Mouse (Mus musculus): ENCODE measurements around the gene Chst8. TPM values are rescaled to one million over a fixed set of nuclear protein-coding genes. Genes with fewer than 3 reads are reported as not detected.
A peak's percentile ranks its signal among the peaks of the same experiment; 100 is the strongest.

Gene Chst8
- polyA plus RNA-seq, 1 experiment from 2014 or later: 2.8 TPM

DNA sequence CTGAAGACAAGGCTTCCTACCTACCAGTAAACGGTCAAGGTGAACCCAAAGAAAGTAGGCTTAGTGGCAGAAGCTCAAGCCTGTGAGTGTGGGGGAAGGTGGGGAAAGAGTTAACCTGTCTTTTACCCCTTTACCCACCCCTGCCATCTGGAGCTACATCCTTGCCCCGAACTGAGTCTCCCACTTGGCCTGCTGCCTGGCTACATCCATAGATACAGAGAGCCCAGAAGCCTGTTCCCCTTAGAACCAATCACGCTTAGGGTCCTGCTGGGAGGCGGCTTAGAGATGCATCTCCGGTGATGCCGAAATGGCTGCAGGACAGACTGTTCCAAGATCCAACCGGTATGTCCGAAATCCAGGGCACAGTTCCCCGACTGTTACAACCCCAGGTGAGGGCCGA, 1.5 kb downstream of the Chst8 start:
- Histone ChIP-seq H3K9me3 (replicated peaks; ENCODE audit: control insufficient read depth, low read length) (no peaks in the 10 kb centered on the region), H3K36me3 (ENCODE audit: control insufficient read depth, insufficient read depth, low read length) (no peaks in the 10 kb centered on the region), H3K27ac (ENCODE audit: low read length) (no peak overlapping the region), H3K4me2 (ENCODE audit: low read depth, low read length) (peak overlapping the region; percentile 91; the same call in 1 of the 2 replicates), H3K9ac (ENCODE audit: low read length) (0 out of 2 replicates have a peak overlapping the region, but pooled peaks have one; percentile 60), H3K4me1 (ENCODE audit: control insufficient read depth, insufficient read depth, low read length) (0 out of 2 replicates have a peak, but pooled peaks cover 8% of the 10 kb centered on the region), H3K4me3 (replicated peaks; ENCODE audit: low read length) (peak overlapping the region; percentile 55; the same call in 1 of the 2 replicates), H3K27me3 (ENCODE audit: control insufficient read depth, insufficient read depth, low read length) (peaks cover 43% of the 10 kb centered on the region)
- WGBS: 10% methylated on average over 10 of the region's 10 CpGs
- ATAC-seq (ENCODE audit: insufficient read depth, low FRiP score): no peak

DNA sequence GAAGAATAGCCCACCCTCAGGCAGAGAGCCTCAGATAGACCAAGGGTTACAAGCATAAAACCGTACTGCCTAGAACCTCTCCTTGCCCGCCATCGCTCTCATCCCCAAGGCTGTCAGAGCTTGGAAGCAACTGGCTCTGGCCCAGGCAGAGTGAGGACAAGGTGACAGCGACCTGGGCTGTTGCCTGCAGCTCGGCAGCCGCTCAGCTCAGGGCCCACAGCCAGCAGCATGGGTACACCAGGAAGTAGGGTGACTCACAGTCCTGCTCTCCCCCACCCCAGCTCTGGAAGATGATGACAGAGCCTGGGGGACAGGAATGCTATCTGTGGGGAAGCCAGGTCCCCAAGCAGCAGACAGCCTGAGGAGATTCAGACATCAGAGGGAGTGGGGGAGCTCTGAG, 6.2 kb downstream of the Chst8 start:
- H3K4me3 ChIP-seq (replicated peaks; ENCODE audit: low read length): no peak overlapping the region
- no peak overlapping the region for H3K4me2 ChIP-seq (ENCODE audit: low read depth, low read length)
- WGBS: 67% methylated on average over 6 of the region's 6 CpGs
- no peak overlapping the region for H3K9ac ChIP-seq (ENCODE audit: low read length)
- H3K27ac ChIP-seq (ENCODE audit: low read length): no peak overlapping the region
- no peaks in the 10 kb centered on the region for H3K36me3 ChIP-seq (ENCODE audit: control insufficient read depth, insufficient read depth, low read length)
- 0 out of 2 replicates have a peak, but pooled peaks cover 2% of the 10 kb centered on the region for H3K4me1 ChIP-seq (ENCODE audit: control insufficient read depth, insufficient read depth, low read length)
- peaks cover 26% of the 10 kb centered on the region for H3K27me3 ChIP-seq (ENCODE audit: control insufficient read depth, insufficient read depth, low read length)
- ATAC-seq (ENCODE audit: insufficient read depth, low FRiP score): 0 out of 2 replicates have a peak, but pooled peaks have one; percentile 34
- no peaks in the 10 kb centered on the region for H3K9me3 ChIP-seq (replicated peaks; ENCODE audit: control insufficient read depth, low read length)

DNA sequence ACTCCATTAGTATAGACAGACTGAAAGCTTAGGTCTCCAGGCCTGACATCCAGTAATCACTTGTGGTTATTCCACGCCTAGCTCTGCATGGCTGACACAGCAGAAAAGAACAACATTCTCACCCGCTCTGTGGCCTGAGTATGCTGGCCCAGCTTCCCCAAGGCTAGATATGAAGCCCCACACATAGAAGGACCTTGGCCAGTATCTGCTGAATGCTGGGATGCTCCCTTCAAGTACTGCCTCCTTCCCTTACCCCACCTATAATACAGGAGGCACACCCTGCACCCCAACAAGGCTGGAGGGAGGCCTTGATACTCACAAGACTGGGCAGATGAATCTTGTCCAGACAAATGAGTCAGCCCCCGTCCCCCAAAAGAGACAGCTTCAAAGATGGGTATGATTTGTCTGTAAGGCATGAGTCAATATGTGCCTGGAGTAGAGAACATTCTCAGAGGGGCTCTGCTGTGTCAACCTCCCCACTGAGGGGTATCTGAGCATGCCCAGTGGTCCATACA, 6.8 kb downstream of the Chst8 start:
- Histone ChIP-seq H3K4me2 (ENCODE audit: low read depth, low read length) (no peak overlapping the region), H3K4me3 (replicated peaks; ENCODE audit: low read length) (no peak overlapping the region), H3K9me3 (replicated peaks; ENCODE audit: control insufficient read depth, low read length) (no peaks in the 10 kb centered on the region), H3K27me3 (ENCODE audit: control insufficient read depth, insufficient read depth, low read length) (peaks cover 20% of the 10 kb centered on the region), H3K27ac (ENCODE audit: low read length) (no peak overlapping the region), H3K4me1 (ENCODE audit: control insufficient read depth, insufficient read depth, low read length) (no peaks in the 10 kb centered on the region), H3K36me3 (ENCODE audit: control insufficient read depth, insufficient read depth, low read length) (no peaks in the 10 kb centered on the region), H3K9ac (ENCODE audit: low read length) (no peak overlapping the region)
- 71% methylated on average over 3 of the region's 3 CpGs for WGBS
- no peak for ATAC-seq (ENCODE audit: insufficient read depth, low FRiP score)

DNA sequence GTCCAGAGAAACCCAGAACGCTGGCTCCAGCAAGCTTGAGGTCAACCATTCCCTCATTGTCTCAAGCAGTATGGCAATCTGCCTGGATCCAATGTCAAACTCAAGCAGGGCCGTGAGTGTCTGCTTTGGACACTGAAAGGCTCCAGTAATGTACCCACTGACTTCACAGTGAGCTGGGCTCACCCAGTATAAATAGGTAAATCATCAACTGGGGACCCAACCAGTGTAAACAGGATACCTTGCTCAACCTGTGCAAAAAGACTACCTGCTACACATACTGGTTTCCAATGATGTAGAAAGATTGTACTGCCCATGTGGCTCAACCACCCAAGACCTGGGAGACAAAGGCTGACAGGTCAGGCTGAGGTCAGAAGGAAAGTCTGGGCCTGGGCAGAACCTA, 7.5 kb downstream of the Chst8 start:
- peaks cover 1% of the 10 kb centered on the region; the same call in 1 of the 2 replicates for H3K4me1 ChIP-seq (ENCODE audit: control insufficient read depth, insufficient read depth, low read length)
- H3K27ac ChIP-seq (ENCODE audit: low read length): no peak overlapping the region
- no peak overlapping the region for H3K4me3 ChIP-seq (replicated peaks; ENCODE audit: low read length)
- WGBS: 77% methylated on average over 2 of the region's 2 CpGs
- H3K36me3 ChIP-seq (ENCODE audit: control insufficient read depth, insufficient read depth, low read length): no peaks in the 10 kb centered on the region
- no peaks in the 10 kb centered on the region for H3K9me3 ChIP-seq (replicated peaks; ENCODE audit: control insufficient read depth, low read length)
- peaks cover 13% of the 10 kb centered on the region; the same call in 1 of the 2 replicates for H3K27me3 ChIP-seq (ENCODE audit: control insufficient read depth, insufficient read depth, low read length)
- H3K4me2 ChIP-seq (ENCODE audit: low read depth, low read length): no peak overlapping the region
- ATAC-seq (ENCODE audit: insufficient read depth, low FRiP score): peak; percentile 30; the same call in 1 of the 2 replicates
- H3K9ac ChIP-seq (ENCODE audit: low read length): no peak overlapping the region

DNA sequence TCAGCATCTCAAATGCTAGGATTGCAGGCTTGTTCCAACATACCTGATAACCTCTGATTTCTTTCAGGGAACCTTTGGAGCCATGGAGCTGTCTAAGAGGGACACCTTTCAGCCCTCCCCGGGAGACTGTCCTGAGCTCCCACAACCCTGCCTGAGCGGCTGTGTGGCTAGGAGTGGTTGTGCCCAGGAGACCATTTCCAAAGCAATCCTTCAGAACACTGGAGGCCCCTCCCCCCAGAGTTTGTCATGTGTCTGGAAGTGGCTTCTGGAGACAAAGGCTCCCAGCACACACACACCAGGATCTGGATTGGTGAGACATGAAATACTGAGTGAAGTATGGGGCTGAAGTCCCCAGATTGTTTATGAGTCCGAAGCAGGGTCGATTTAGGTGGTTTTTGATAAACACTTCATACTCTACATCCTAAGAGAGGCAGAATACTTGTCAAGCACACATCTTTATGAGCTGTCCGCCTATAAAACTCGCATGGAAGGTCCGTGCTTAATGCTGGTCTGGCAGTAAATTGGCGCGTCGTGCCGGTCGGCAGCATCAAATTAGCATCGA, 12.5 kb downstream of the Chst8 start:
- 58% methylated on average over 13 of the region's 13 CpGs for WGBS
- Histone ChIP-seq H3K9me3 (replicated peaks; ENCODE audit: control insufficient read depth, low read length) (no peaks in the 10 kb centered on the region), H3K4me3 (replicated peaks; ENCODE audit: low read length) (no peak overlapping the region), H3K27me3 (ENCODE audit: control insufficient read depth, insufficient read depth, low read length) (no peaks in the 10 kb centered on the region), H3K4me1 (ENCODE audit: control insufficient read depth, insufficient read depth, low read length) (peaks cover 20% of the 10 kb centered on the region), H3K27ac (ENCODE audit: low read length) (no peak overlapping the region), H3K36me3 (ENCODE audit: control insufficient read depth, insufficient read depth, low read length) (no peaks in the 10 kb centered on the region), H3K9ac (ENCODE audit: low read length) (no peak overlapping the region), H3K4me2 (ENCODE audit: low read depth, low read length) (no peak overlapping the region)
- no peak for ATAC-seq (ENCODE audit: insufficient read depth, low FRiP score)

DNA sequence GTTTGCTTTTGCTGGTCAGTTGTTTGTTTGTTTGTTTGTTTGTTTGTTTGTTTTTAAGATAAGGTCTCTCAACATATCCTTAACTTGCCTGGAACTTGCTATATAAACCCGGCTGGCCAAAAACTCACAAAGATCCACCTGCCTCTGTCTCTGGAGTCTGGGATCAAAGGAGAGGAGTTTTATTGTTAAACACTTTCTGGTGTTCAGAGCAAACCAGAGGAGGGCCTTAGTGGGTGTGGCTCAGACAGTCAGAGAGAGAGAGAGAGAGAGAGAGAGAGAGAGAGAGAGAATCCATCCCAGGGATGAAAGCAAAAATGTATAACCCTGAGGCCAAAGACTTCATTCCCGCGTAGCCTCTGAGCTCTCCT, 13.1 kb downstream of the Chst8 start:
- H3K36me3 ChIP-seq (ENCODE audit: control insufficient read depth, insufficient read depth, low read length): no peaks in the 10 kb centered on the region
- H3K4me1 ChIP-seq (ENCODE audit: control insufficient read depth, insufficient read depth, low read length): peaks cover 20% of the 10 kb centered on the region
- H3K4me3 ChIP-seq (replicated peaks; ENCODE audit: low read length): no peak overlapping the region
- H3K9ac ChIP-seq (ENCODE audit: low read length): no peak overlapping the region
- H3K27ac ChIP-seq (ENCODE audit: low read length): no peak overlapping the region
- H3K4me2 ChIP-seq (ENCODE audit: low read depth, low read length): peak overlapping the region; percentile 44; the same call in 1 of the 2 replicates
- 10% methylated on average over 3 of the region's 3 CpGs for WGBS
- ATAC-seq (ENCODE audit: insufficient read depth, low FRiP score): no peak
- H3K9me3 ChIP-seq (replicated peaks; ENCODE audit: control insufficient read depth, low read length): no peaks in the 10 kb centered on the region
- H3K27me3 ChIP-seq (ENCODE audit: control insufficient read depth, insufficient read depth, low read length): no peaks in the 10 kb centered on the region

DNA sequence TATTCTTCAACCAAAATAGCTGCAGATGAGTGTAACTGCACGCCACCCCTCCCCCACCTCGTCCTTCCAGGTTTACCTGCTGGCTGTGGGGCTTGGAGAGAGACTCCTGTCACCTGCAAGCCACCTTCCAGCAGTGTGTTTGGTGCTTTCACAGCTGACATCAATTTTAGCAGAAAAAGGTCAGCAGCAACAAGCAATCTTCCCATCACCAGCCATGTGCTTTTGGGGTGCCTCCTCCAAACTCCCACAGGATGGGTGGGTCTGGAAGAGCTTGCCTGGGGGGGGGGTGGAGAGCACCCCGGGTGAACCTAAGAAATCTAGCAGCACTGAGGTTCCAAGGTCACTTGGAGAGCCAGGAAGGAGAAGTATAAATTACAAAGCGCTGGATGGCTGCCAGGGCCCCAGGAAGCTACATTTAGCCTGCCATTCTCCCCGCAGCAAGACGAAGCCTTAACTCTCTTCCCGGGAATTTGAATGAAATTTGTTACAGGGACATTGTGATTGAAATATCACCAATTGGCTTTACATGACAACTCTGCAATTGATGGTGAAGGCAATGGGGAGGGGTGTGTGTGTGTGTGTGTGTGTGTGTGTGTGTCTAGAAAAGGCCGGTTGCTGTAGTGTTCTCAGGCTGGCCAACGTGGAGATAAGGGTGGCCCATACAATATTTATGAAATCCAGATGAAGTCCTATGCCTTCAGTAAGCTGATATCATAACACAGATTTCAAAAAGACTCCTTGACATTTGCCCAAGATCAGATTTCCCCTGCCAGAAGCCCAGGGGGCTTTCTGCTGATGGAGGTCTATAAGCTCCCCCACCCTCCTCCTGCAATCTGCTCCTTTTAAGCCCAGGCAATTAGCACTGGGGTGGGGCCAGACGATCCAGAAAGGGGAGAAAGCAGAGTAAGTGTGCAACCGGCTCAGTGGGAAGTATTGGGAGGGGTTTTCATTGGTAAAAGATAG, 13.8 kb downstream of the Chst8 start:
- Histone ChIP-seq H3K27me3 (ENCODE audit: control insufficient read depth, insufficient read depth, low read length) (no peaks in the 10 kb centered on the region), H3K4me3 (replicated peaks; ENCODE audit: low read length) (no peak overlapping the region), H3K36me3 (ENCODE audit: control insufficient read depth, insufficient read depth, low read length) (no peaks in the 10 kb centered on the region), H3K27ac (ENCODE audit: low read length) (peak overlapping the region; percentile 58), H3K4me2 (ENCODE audit: low read depth, low read length) (peak overlapping the region; percentile 44), H3K9me3 (replicated peaks; ENCODE audit: control insufficient read depth, low read length) (no peaks in the 10 kb centered on the region), H3K9ac (ENCODE audit: low read length) (no peak overlapping the region), H3K4me1 (ENCODE audit: control insufficient read depth, insufficient read depth, low read length) (peaks cover 20% of the 10 kb centered on the region)
- 4% methylated on average over 11 of the region's 11 CpGs for WGBS
- peak; percentile 31; the same call in 1 of the 2 replicates for ATAC-seq (ENCODE audit: insufficient read depth, low FRiP score)

DNA sequence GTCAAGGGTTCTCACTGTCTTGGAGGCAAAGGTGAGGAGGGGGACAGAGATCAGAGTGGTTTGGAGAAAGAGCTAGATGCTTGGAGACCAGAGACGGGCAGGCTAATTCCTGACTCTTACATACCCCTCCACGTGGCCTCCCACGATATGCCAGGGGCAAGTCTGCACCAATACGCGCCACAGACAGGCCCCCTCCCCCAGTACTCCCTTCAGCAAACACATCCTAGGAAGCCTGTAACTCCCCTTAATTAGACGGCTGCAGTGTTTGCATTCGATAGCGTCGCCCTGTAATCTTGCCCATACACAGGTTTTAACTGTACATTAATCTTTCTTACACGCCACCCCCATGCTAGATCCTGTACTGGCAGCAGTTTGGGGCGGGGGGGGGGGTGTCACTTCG, 14.5 kb downstream of the Chst8 start:
- Histone ChIP-seq H3K9ac (ENCODE audit: low read length) (no peak overlapping the region), H3K27me3 (ENCODE audit: control insufficient read depth, insufficient read depth, low read length) (no peaks in the 10 kb centered on the region), H3K4me1 (ENCODE audit: control insufficient read depth, insufficient read depth, low read length) (peaks cover 20% of the 10 kb centered on the region), H3K27ac (ENCODE audit: low read length) (peak overlapping the region; percentile 58; the same call in 1 of the 2 replicates), H3K4me2 (ENCODE audit: low read depth, low read length) (peak overlapping the region; percentile 44), H3K9me3 (replicated peaks; ENCODE audit: control insufficient read depth, low read length) (no peaks in the 10 kb centered on the region), H3K4me3 (replicated peaks; ENCODE audit: low read length) (no peak overlapping the region), H3K36me3 (ENCODE audit: control insufficient read depth, insufficient read depth, low read length) (no peaks in the 10 kb centered on the region)
- WGBS: 3% methylated on average over 12 of the region's 12 CpGs
- peak; percentile 85; the same call in 1 of the 2 replicates for ATAC-seq (ENCODE audit: insufficient read depth, low FRiP score)

DNA sequence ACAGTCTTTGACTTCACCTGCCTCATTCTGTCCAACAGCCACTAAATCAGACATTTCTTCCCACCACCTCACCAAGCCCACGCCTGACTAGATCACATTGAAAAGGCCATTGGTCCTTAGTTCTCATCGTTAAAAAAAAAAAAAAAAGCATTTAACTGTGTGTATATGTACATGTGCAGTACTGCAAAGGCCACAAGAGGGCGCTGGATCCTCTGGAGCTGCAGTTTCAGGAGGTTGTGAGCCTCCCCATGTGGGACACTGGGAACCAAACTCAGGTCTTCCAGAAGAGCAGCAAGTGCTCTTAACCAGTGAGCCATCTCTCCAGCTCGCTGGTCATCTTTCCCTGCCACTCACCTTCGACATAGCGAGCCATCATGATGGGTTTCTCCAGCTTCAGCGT, 22.1 kb downstream of the Chst8 start:
- ATAC-seq (ENCODE audit: insufficient read depth, low FRiP score): no peak
- no peak overlapping the region for H3K9ac ChIP-seq (ENCODE audit: low read length)
- H3K4me3 ChIP-seq (replicated peaks; ENCODE audit: low read length): no peak overlapping the region
- no peaks in the 10 kb centered on the region for H3K4me1 ChIP-seq (ENCODE audit: control insufficient read depth, insufficient read depth, low read length)
- no peaks in the 10 kb centered on the region for H3K36me3 ChIP-seq (ENCODE audit: control insufficient read depth, insufficient read depth, low read length)
- no peaks in the 10 kb centered on the region for H3K9me3 ChIP-seq (replicated peaks; ENCODE audit: control insufficient read depth, low read length)
- 74% methylated on average over 7 of the region's 7 CpGs for WGBS
- H3K27ac ChIP-seq (ENCODE audit: low read length): no peak overlapping the region
- no peak overlapping the region for H3K4me2 ChIP-seq (ENCODE audit: low read depth, low read length)
- H3K27me3 ChIP-seq (ENCODE audit: control insufficient read depth, insufficient read depth, low read length): no peaks in the 10 kb centered on the region
